Mouse (Mus musculus): ENCODE data around the gene Iars. TPM values are rescaled to one million over a fixed set of nuclear protein-coding genes. Genes with fewer than 3 reads are reported as not detected.

Iars gene
- 34.7 and 37.3 TPM in 2 replicates for polyA plus RNA-seq (2012; rRNA removed)

GRCm38 (mm10) chr13:49681351-49682232, at the start of gene Iars:
Gene Iars (plus strand): TSS chr13:49682100.
- DNase-seq (ENCODE audit: extremely low spot score in 1 of 2, low spot score in 1 of 2), result peak; percentile 98 to 100

GRCm38 (mm10) chr13:49639965-49640364, 41.9 kb upstream of the Iars start:
- no peak for DNase-seq (ENCODE audit: extremely low spot score in 1 of 2, low spot score in 1 of 2)

GRCm38 (mm10) chr13:49642650-49643049, 39.2 kb upstream of the Iars start:
- no peak for DNase-seq (ENCODE audit: extremely low spot score in 1 of 2, low spot score in 1 of 2)

GRCm38 (mm10) chr13:49643669-49644362, 38.1 kb upstream of the Iars start:
- DNase-seq (ENCODE audit: extremely low spot score in 1 of 2, low spot score in 1 of 2), result no peak

DNA sequence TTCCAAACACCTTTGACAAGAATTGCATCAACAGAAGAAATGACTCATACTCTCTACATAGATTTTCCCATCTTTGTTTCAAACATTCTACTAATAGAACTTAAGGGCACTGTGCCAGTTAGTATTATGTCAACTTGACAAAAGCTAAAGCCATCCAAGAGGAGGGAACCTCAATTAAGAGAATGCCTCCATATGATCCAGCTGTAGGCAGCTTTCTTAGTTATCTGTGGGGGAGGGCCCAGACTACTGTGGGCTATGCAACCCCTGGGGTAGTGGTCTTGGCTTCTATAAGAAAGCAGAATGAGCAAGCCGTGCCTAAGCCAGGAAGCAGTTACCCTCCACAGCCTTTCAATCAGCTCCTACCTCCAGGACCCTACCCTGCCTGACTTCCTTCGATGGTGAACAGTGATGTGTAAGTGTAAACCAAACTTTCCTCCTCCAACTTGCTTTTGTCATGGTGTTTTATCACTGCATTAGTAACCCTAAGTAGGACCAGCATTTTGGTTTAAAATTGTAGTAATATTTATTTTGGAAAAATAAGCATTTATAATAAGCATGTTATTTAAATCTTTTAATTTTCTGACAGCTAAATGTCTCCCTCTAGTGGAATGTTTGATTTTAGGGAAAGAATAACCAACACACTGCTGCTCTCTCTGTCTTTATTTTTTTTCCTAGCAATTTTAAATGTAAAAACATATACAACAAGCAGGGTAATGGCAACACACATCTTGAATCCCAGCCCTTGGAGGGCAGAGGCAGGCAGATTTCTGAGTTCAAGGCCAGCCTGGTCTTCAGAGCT, 37.0 kb upstream of the Iars start:
- DNase-seq (ENCODE audit: extremely low spot score in 1 of 2, low spot score in 1 of 2), result peak; percentile 13 to 74

- no peak for DNase-seq (ENCODE audit: extremely low spot score in 1 of 2, low spot score in 1 of 2)
These were observed 35.9 kb upstream of the Iars start for GRCm38 (mm10) chr13:49646019-49646418.

DNA sequence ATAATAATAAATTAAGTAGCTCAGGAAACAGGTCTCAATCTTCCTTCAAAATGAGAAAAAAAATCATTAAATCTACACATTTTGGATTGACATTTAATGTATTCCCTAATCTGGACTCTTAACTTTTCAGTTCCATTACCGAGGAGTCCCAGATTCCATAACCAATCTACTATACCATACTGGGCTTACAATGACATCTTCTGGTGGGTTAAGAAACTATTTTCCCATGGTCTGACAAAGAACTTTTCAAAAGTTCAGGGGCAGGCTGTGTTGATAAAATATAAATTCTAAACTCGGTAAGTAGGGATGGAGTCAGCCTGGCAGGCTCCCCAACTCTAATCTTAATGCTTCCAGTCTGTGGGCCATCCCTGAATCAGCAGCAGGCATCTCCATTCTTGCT, 30.8 kb upstream of the Iars start:
- no peak for DNase-seq (ENCODE audit: extremely low spot score in 1 of 2, low spot score in 1 of 2)

DNA sequence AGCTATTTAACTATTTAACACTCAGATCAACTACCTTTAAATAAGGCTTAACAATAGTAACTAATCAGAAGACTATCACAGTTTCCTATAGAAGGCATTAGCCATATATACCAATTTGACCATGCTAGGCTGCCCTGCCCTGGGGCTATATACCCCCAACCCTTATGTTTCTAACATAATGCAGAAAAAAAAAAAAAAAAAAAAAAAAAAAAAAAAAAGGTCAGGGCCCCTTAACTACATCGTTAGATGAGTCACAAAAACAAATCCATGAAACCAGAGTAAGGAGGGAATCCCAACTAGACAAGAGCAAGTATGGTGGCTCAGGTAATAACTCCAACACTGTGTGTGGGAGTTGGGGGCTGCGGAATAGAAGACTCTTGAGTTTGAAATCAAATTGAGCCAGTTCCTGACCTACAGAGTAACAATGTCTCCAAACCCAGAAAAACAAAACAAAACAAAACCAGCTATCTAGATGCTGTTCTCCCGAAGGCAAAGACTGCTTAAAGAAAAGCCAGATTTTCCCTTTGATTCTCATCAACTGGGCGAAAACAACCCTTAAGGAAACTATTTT, 30.0 kb upstream of the Iars start:
- DNase-seq (ENCODE audit: extremely low spot score in 1 of 2, low spot score in 1 of 2), result no peak

GRCm38 (mm10) chr13:49652481-49653179, 29.3 kb upstream of the Iars start, which contains the start of the genes Cenpp and Nol8:
Gene Cenpp (minus strand): TSS chr13:49652785.
Gene Nol8 (plus strand): TSS chr13:49653078.
- peak; percentile 96 to 100 for DNase-seq (ENCODE audit: extremely low spot score in 1 of 2, low spot score in 1 of 2)

DNA sequence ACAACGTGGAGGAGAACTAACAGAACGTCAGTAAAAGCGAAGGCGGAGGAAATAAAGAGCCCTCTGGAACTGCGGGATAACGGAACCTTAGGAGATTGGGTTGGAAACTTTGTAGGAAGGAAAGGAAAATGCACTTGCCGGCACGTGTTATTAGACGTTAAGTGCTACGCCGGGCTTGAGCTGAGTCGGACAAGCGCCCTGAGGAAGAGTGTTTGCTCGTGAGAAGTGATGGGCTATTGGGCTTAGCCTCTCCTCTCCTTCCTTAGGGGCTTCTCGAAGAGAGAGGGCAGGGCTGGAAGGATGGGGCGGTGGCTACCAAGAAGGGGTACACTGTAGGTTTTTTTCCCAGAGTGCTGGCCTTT, 28.7 kb upstream of the Iars start:
- no peak for DNase-seq (ENCODE audit: extremely low spot score in 1 of 2, low spot score in 1 of 2)

DNA sequence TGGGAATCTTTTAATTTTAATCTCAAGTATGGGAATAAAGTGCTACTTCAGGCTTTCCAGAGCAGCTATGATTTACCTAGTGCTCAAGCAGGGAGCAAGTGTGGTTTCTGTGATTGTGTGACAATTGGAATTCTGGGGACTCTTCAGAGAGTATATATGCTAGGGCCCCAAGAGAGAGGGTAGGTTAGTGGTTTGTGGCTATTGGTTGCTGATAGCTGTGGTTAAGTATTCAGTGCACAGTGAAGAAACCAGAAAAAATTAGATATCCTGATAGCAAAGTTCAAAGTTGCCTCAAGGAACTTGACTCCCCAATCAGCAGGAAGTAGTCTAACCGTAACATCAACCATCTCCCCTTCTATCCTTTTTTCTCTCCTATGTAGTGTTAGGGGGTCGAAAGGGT, 4.1 kb upstream of the Iars start:
- no peak for DNase-seq (ENCODE audit: extremely low spot score in 1 of 2, low spot score in 1 of 2)

- peak in 1 of 2 experiments; percentile 6 for DNase-seq (ENCODE audit: extremely low spot score in 1 of 2, low spot score in 1 of 2)
These were observed 440 bp downstream of the Iars start for GRCm38 (mm10) chr13:49682233-49682846.

DNA sequence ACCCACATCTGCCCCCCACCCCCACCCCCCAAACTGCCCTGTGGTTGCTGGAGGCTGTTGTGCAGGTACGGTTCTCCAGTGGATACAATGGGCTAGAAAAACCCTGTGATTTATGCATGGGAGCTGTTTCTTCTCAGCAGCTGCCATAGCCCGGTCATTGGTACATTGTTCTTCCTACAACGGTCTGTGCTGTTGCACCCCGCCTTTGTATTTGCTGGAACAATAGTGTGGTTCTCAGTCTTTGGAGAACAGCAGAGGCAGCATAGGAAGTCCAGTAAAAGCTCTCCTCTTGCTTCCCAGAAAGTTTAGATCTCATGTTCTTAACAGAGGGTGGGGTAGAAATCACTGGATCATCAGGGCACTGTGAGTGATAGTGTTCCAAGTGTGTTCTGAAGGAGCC, 2.4 kb downstream of the Iars start:
- DNase-seq (ENCODE audit: extremely low spot score in 1 of 2, low spot score in 1 of 2), result no peak

DNA sequence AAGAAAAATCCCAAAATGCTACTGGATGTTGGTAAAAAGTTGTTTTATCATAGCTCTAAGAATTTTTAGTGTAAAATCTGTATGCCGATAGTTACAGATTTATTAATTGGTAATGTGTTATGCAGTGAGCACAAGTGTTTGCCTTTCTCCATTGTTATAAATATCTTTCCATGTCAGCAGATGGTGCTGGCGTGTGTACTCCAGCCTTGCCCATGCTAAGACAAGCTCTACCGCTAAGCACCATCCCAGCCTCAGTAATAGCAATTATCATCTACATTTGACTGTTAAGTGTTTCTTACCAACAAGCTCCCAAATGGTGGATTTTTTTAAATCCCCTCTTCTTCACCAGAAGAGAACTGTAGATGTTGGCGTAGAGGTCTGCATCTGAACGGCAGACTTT, 9.2 kb downstream of the Iars start:
- no peak for DNase-seq (ENCODE audit: extremely low spot score in 1 of 2, low spot score in 1 of 2)

DNA sequence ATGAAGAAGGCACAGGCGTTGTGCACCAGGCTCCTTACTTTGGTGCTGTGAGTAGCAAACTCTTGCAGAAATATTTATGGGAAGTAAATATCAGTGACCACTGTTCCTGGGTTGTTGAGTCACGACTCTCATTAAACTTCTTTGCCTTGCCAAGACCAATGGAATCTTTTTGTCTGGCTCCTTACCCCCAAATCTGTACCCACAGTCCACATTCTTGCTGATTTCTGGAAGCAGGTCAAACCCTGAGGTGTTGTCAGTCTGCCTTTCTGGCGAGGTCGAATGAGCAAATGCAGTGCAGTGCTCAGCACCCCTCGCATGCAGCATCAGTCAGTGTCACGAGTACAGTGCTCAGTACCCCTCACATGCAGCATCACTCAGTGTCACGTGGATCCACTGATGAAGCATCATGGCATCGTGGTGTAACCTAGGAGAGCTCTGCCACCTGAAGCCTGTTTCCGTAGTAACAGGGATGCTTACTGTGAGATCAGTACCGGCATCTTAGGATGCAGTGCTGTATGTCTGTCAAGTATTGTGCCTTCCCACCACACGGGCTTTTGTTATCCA, 21.4 kb downstream of the Iars start:
- no peak for DNase-seq (ENCODE audit: extremely low spot score in 1 of 2, low spot score in 1 of 2)

- DNase-seq (ENCODE audit: extremely low spot score in 1 of 2, low spot score in 1 of 2), result no peak
These were observed 24.3 kb downstream of the Iars start for GRCm38 (mm10) chr13:49706032-49706690.

GRCm38 (mm10) chr13:49708311-49708710, 26.4 kb downstream of the Iars start:
- DNase-seq (ENCODE audit: extremely low spot score in 1 of 2, low spot score in 1 of 2), result no peak

DNA sequence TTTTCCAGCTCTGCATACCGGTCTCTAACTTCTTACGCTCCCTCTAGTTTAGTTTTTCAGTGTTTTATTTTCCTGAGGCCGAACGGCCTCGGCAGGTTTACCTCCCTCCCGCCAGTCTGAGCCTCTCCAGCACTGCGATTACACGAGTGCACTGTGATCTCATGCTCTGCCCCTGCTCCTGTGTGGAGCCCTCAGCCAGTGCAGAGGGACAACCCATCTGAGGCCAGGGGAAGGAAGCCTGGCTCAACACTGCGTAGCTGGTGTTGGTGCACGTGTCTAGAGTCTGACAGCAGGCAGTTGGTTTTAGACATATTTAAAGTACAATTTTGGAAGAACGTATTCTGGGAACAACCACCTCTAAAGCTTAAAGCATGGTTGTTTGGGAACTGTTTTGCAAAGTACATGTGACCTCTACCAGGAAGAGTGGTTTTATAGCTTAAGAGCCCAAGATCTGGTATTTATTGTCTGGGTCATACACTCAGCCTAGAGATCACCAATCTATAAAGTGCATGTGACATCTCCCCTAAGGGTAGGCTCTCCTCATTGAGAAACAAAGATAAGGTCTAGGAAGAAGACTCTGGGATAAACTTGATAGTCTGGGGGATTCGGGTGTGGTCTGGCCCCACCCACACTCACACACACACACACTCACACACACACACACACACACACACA, 30.3 kb downstream of the Iars start:
- no peak for DNase-seq (ENCODE audit: extremely low spot score in 1 of 2, low spot score in 1 of 2)
